Mouse (Mus musculus) hindbrain, embryonic 12.5 days (tissue): Measurements from ENCODE around the gene Gpbar1. TPM values are rescaled to one million over a fixed set of nuclear protein-coding genes. Genes with fewer than 3 reads are reported as not detected.

Source experiments
- ATAC-seq: fragments of 200-750 bp; cut with Nextera tagmentation; 2 replicates; pipeline ENCODE4 v1.8.0; 2017; ENCODE audit warnings: moderate TSS enrichment; ENCODE audit not compliant: low FRiP score
- H3K27ac ChIP-seq: fragments of 300-500 bp; sonication (generic); 2 replicates; pipeline ENCODE4 v1.5.1; 2016; ENCODE audit warnings: mild to moderate bottlenecking
- H3K27me3 ChIP-seq: fragments of 300-500 bp; sonication (generic); 2 replicates; pipeline ENCODE4 v1.6.1; 2016; ENCODE audit warnings: mild to moderate bottlenecking
- H3K36me3 ChIP-seq: fragments of 300-500 bp; sonication (generic); 2 replicates; pipeline ENCODE4 v1.6.1; 2016; ENCODE audit warnings: mild to moderate bottlenecking
- H3K4me1 ChIP-seq: fragments of 300-500 bp; sonication (generic); 2 replicates; pipeline ENCODE4 v1.6.1; 2016
- H3K4me2 ChIP-seq: fragments of 300-500 bp; sonication (generic); replicated peaks from 2 replicates; pipeline ENCODE4 v1.6.1; 2016; ENCODE audit warnings: mild to moderate bottlenecking
- H3K4me3 ChIP-seq: fragments of 300-500 bp; sonication (generic); 2 replicates; pipeline ENCODE4 v1.5.1; 2016; ENCODE audit warnings: mild to moderate bottlenecking
- H3K9ac ChIP-seq: fragments of 300-500 bp; sonication (generic); 2 replicates; pipeline ENCODE4 v1.6.1; 2016; ENCODE audit warnings: mild to moderate bottlenecking, moderate library complexity
- H3K9me3 ChIP-seq: fragments of 300-500 bp; sonication (generic); replicated peaks from 2 replicates; pipeline ENCODE4 v1.6.1; 2016; ENCODE audit warnings: mild to moderate bottlenecking
- WGBS: fragments of 180-500 bp; shearing (Covaris S2); methylation state at CpG from one replicate; pipeline ENCODE4 v1.1.7; 2016; 5-methylcytosine and 5-hydroxymethylcytosine counted together
- polyA plus RNA-seq: library from polyadenylated mRNA; unstranded; fragments of >200 nt; fragmentation: Nextera tagmentation; extraction: Ambion mirVana; gene quantifications from 2 replicates; pipeline ENCODE4 v1.2.1, GENCODE M21; 2016

Gene Gpbar1
- polyA plus RNA-seq: 0.19 TPM in 1 of 2 replicates, not detected in the other

GRCm38 (mm10) chr1:74278538-74278937, at the start of gene Gpbar1:
Gene Gpbar1, plus strand, starts transcription at chr1:74278550.
- no peak within 1 kb of the TSS for H3K9ac ChIP-seq
- ATAC-seq: no peak
- peaks cover 46% of the 10 kb centered on the region for H3K36me3 ChIP-seq
- no peaks in the 10 kb centered on the region for H3K27me3 ChIP-seq
- no peak within 1 kb of the TSS for H3K4me2 ChIP-seq
- H3K9me3 ChIP-seq: no peaks in the 10 kb centered on the region
- H3K27ac ChIP-seq: no peak within 1 kb of the TSS
- 90% methylated on average over 10 of the region's 10 CpGs for WGBS
- H3K4me1 ChIP-seq: peaks cover 11% of the 10 kb centered on the region
- H3K4me3 ChIP-seq: no peak within 1 kb of the TSS

DNA sequence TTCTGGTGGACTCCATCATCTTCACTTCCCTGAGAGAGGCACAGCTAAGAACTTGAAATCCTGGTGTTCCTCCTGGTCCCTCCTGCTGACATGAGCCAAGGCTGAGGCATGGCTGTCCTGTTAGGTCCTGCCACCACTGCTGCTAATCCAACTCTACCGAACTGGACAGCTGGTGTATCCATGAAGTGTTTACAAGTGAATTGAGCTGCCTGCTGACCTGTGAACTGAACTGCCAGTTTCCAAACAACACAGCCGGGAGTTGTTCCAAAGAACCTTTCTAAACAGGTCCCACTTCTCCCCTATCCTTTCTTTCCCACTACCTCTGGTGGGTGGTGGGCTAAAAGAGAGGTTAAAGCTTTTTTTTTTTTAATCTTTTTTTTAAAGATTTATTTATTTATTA, 48.4 kb upstream of the Gpbar1 start:
- Histone ChIP-seq H3K9ac (no peak overlapping the region), H3K36me3 (no peaks in the 10 kb centered on the region), H3K9me3 (no peaks in the 10 kb centered on the region), H3K4me3 (no peak overlapping the region), H3K4me2 (no peak overlapping the region), H3K4me1 (no peaks in the 10 kb centered on the region), H3K27ac (no peak overlapping the region), H3K27me3 (no peaks in the 10 kb centered on the region)
- 74% methylated on average over 2 of the region's 2 CpGs for WGBS
- no peak for ATAC-seq

DNA sequence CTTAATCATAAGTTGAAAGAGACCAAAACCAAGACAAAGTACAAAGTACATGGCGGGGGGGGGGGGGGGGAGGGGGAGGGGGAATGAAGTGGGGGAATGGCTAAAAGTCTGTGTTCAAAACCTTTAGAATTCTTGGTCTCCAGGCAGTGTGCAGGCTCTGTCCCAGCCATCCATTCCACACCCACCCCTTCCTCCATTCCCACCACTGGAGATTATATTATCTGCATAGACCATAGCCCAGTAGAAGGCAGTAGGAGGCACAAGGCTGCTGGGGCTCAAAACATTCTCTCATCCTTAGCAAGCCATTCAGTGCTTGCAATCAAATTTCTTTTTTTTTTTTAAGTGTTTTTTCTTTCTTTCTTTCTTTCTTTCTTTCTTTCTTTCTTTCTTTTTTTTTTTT, 47.4 kb upstream of the Gpbar1 start:
- no peaks in the 10 kb centered on the region for H3K4me1 ChIP-seq
- H3K9me3 ChIP-seq: no peaks in the 10 kb centered on the region
- no peak for ATAC-seq
- WGBS: no CpG with 5 or more reads among the region's 1 CpGs
- H3K9ac ChIP-seq: no peak overlapping the region
- no peak overlapping the region for H3K27ac ChIP-seq
- H3K27me3 ChIP-seq: no peaks in the 10 kb centered on the region
- H3K4me2 ChIP-seq: no peak overlapping the region
- H3K36me3 ChIP-seq: no peaks in the 10 kb centered on the region
- no peak overlapping the region for H3K4me3 ChIP-seq

GRCm38 (mm10) chr1:74235938-74236589, 42.3 kb upstream of the Gpbar1 start, which contains the start of gene Arpc2:
Gene Arpc2, plus strand, starts transcription at chr1:74236084.
- Histone ChIP-seq H3K4me1 (peaks cover 32% of the 10 kb centered on the region), H3K36me3 (no peaks in the 10 kb centered on the region), H3K4me2 (peak within 1 kb of the TSS; percentile 82), H3K27me3 (no peaks in the 10 kb centered on the region), H3K9ac (peak within 1 kb of the TSS; percentile 95), H3K9me3 (no peaks in the 10 kb centered on the region), H3K4me3 (peak within 1 kb of the TSS; percentile 76), H3K27ac (peak within 1 kb of the TSS; percentile 89)
- under 1% methylated on average over 54 of the region's 55 CpGs for WGBS
- peak; percentile 95 for ATAC-seq

- Histone ChIP-seq H3K9ac (peak overlapping the region; percentile 95), H3K27me3 (no peaks in the 10 kb centered on the region), H3K36me3 (no peaks in the 10 kb centered on the region), H3K4me3 (peak overlapping the region; percentile 76), H3K9me3 (no peaks in the 10 kb centered on the region), H3K4me2 (peak overlapping the region; percentile 82), H3K27ac (peak overlapping the region; percentile 89), H3K4me1 (peaks cover 32% of the 10 kb centered on the region)
- peak; percentile 84 for ATAC-seq
- WGBS: under 1% methylated on average over 44 of the region's 57 CpGs
These were observed 41.6 kb upstream of the Gpbar1 start for GRCm38 (mm10) chr1:74236590-74237317.

GRCm38 (mm10) chr1:74237671-74238070, 40.7 kb upstream of the Gpbar1 start:
- Histone ChIP-seq H3K4me3 (peak overlapping the region; percentile 76), H3K9ac (peak overlapping the region; percentile 95), H3K36me3 (no peaks in the 10 kb centered on the region), H3K9me3 (no peaks in the 10 kb centered on the region), H3K27ac (no peak overlapping the region), H3K4me1 (peaks cover 32% of the 10 kb centered on the region), H3K27me3 (no peaks in the 10 kb centered on the region), H3K4me2 (peak overlapping the region; percentile 82)
- ATAC-seq: no peak
- WGBS: 56% methylated on average over 5 of the region's 5 CpGs

DNA sequence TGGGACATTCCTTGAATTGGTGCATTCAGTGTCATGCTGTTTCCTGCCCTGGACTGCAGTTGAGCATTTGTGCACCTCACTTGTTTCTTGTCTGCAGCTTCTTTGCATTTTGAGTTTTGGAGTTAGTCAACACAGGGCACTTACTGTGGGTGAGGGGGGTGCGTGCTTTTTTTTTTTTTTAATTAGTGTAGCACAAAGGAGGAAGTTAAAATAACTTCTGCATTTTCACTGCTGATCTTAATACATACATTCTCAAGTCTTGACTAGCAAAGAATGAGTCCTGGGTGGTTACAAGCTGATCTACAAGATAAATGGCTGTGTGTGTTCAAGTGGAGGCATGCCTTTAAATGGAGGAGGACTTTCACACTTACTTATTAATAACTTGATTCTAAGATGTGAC, 40.2 kb upstream of the Gpbar1 start:
- Histone ChIP-seq H3K9ac (peak overlapping the region; percentile 95; the same call in 1 of the 2 replicates), H3K4me2 (peak overlapping the region; percentile 82)
- 92% methylated on average over 1 of the region's 1 CpGs for WGBS

GRCm38 (mm10) chr1:74239162-74239561, 39.2 kb upstream of the Gpbar1 start:
- Histone ChIP-seq H3K36me3 (no peaks in the 10 kb centered on the region), H3K4me1 (peaks cover 32% of the 10 kb centered on the region), H3K9ac (0 out of 2 replicates have a peak overlapping the region, but pooled peaks have one; percentile 23), H3K9me3 (no peaks in the 10 kb centered on the region), H3K27me3 (no peaks in the 10 kb centered on the region), H3K27ac (no peak overlapping the region), H3K4me3 (no peak overlapping the region), H3K4me2 (no peak overlapping the region; the same call in 1 of the 2 replicates)
- 74% methylated on average over 7 of the region's 7 CpGs for WGBS
- no peak for ATAC-seq

More for the DNA sequence above, 40.2 kb upstream of the Gpbar1 start:
- H3K27me3 ChIP-seq: no peaks in the 10 kb centered on the region
- H3K27ac ChIP-seq: no peak overlapping the region
- H3K4me1 ChIP-seq: peaks cover 32% of the 10 kb centered on the region
- H3K4me3 ChIP-seq: peak overlapping the region; percentile 76
- ATAC-seq: no peak
- no peaks in the 10 kb centered on the region for H3K36me3 ChIP-seq
- H3K9me3 ChIP-seq: no peaks in the 10 kb centered on the region

DNA sequence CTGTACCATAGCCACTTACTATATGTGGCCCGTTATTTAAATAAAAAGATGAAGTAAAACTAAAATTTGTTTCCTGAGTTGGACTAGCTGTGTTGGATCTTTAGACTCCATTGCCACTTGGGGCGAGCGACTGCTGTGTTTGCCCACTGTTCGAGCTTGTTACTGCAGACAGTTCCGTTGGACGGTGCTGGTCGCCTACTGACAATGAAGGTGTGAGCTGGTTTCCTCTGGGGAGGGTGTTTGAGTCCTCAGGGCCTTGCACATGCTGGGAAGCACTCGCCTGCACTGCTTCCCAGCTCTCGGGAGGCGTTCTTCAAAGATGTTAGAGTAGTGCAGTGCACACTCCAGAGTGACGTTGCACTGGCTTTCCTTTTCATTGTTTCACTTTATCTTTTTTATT, 38.7 kb upstream of the Gpbar1 start:
- H3K4me2 ChIP-seq: no peak overlapping the region
- H3K4me1 ChIP-seq: peaks cover 32% of the 10 kb centered on the region
- H3K9me3 ChIP-seq: no peaks in the 10 kb centered on the region
- no peak for ATAC-seq
- no peak overlapping the region for H3K9ac ChIP-seq
- H3K4me3 ChIP-seq: no peak overlapping the region
- no peak overlapping the region for H3K27ac ChIP-seq
- no peaks in the 10 kb centered on the region for H3K27me3 ChIP-seq
- WGBS: 66% methylated on average over 11 of the region's 11 CpGs
- H3K36me3 ChIP-seq: no peaks in the 10 kb centered on the region

DNA sequence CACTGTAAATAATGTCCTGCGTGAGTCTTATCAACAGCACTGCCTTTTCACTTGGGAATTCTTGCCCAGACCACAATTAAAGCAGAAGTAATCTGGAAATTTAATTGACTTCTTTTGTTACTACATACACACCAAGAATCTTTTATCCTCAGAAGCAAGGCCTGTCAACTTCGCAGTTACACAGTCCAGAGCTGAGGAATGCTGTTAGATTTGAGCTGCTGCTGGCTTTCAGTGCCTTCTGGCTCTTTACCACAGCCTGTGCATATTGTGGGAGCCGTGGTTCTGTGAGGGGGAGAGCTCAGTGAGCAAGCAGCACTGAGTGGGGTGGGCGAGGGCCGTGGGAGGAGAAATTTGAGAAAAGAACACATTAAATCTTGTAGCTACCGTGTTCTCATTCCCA, 38.0 kb upstream of the Gpbar1 start:
- no peak overlapping the region for H3K4me3 ChIP-seq
- no peak for ATAC-seq
- no peaks in the 10 kb centered on the region for H3K9me3 ChIP-seq
- H3K4me2 ChIP-seq: no peak overlapping the region
- H3K36me3 ChIP-seq: no peaks in the 10 kb centered on the region
- no peak overlapping the region for H3K27ac ChIP-seq
- 76% methylated on average over 6 of the region's 6 CpGs for WGBS
- peaks cover 32% of the 10 kb centered on the region for H3K4me1 ChIP-seq
- H3K9ac ChIP-seq: no peak overlapping the region
- H3K27me3 ChIP-seq: no peaks in the 10 kb centered on the region

- H3K4me1 ChIP-seq: peaks cover 32% of the 10 kb centered on the region
- no peaks in the 10 kb centered on the region for H3K36me3 ChIP-seq
- WGBS: 86% methylated on average over 4 of the region's 4 CpGs
- no peak for ATAC-seq
- H3K27ac ChIP-seq: no peak overlapping the region
- H3K9ac ChIP-seq: no peak overlapping the region
- H3K4me2 ChIP-seq: no peak overlapping the region
- H3K27me3 ChIP-seq: no peaks in the 10 kb centered on the region
- no peaks in the 10 kb centered on the region for H3K9me3 ChIP-seq
- H3K4me3 ChIP-seq: no peak overlapping the region
These were observed 37.5 kb upstream of the Gpbar1 start for GRCm38 (mm10) chr1:74240832-74241231.

GRCm38 (mm10) chr1:74245525-74245924, 32.8 kb upstream of the Gpbar1 start:
- no peaks in the 10 kb centered on the region for H3K27me3 ChIP-seq
- H3K27ac ChIP-seq: no peak overlapping the region
- no peak overlapping the region for H3K4me2 ChIP-seq
- H3K9me3 ChIP-seq: no peaks in the 10 kb centered on the region
- no peak overlapping the region for H3K9ac ChIP-seq
- H3K4me1 ChIP-seq: 0 out of 2 replicates have a peak, but pooled peaks cover under 1% of the 10 kb centered on the region
- peaks cover 19% of the 10 kb centered on the region for H3K36me3 ChIP-seq
- no peak for ATAC-seq
- WGBS: 92% methylated on average over 2 of the region's 2 CpGs
- H3K4me3 ChIP-seq: no peak overlapping the region
